Mouse (Mus musculus) ZHBTc4 (cell line): ENCODE results near the gene Vmn2r21.
"Not testable (repeated sequence)": the region's sequence is repeated elsewhere in the genome, so short reads cannot be mapped to it uniquely, and the experiment has no call there.

Source experiments
- DNase-seq: peaks from one replicate; pipeline ENCODE4 v3.0.0-alpha.2; 2011; ENCODE audit warnings: low read depth, low spot score

Gene Vmn2r21

DNA sequence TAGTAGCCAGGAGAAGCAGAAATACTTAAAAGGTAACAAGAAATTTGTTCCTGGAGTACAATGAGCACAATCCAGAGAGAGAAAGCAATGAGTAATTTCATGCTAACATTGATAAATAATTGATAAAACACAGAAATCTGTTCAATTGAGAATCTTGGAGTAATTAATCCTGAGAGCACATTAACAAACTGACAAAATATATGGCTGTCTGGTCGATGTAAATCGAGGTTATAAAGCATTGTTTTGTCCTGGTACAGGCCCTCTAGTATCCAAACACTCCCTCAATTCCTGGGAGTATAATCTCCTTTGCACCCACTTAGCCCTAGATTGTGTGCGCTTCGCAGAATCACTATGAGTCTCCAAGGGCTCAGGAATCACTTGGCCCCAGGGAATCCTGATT, at the start of gene Vmn2r21:
TSS of gene Vmn2r21 (minus strand) at position 101 of the 400 bp plus-strand sequence.
- not testable (repeated sequence) for DNase-seq

DNA sequence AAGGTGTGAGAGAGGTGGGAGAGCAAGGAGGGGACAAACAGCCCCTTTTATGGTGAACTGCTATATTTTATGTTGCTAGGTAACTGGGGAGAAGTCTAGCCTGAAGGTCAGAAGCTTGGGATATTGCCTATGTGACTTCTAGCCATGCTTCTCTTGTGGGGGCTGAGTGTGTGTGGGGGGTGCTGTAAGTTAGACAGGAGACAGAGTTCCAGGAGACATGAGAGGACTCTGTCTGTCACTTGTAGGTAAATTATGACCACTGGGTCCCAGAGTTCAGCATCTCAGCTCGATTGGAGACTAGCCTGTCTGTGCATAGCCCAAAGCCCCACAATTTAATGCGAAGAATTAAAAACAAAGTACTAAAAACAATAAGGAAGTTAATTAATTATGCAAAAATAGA, 41.5 kb upstream of the Vmn2r21 start:
- DNase-seq, result not testable (repeated sequence)

DNA sequence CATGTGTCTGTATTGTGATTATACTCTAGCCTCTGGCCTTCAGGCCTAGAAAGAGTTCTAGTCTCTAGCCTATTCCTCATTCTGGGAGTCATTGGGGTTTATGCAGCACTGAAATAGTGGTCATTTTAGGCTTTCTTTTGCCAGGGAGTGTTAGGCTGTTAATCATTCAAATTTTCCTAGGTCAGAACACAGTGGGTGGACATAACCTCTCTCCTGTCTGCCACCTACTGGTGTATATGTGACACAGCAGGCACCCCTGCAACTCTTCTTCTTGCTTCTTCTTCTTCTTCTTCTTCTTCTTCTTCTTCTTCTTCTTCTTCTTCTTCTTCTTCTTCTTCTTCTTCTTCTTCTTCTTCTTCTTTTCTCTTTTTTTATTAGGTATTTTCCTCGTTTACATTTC, 6.5 kb upstream of the Vmn2r21 start:
- not testable (repeated sequence) for DNase-seq

DNA sequence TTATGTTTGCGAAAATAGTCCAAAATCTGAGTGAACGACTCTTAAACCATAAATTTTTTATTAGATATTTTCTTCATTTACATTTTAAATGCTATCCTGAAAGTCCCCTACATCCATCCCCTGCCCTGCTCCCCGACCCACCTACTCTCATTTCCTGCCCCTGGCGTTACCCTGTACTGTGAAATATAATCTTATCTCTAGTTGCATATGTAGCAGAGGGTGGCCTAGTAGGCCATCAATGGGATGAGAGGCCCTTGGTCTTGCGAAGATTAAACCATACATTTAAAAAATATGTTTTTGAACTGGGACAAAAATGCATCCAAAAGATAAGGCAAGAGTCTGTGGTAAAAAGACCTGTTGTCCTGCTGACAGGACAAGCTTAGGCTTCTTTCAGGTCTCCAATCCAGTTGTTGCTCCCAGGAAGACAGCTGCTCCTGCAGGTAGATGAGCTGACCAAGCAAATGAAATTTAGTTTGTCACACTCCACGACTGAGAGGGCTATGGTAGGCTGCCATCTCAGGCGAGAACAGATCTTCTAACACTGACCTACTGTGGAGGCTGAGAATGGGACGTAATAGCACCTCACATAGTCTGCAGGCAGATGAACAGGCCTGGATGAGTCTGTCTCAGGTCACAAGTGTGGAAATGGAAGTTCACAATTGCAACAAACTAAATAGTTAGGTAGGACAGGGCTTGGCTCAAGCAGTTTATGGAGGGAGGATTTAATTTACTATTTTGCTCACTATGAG, 10.8 kb downstream of the Vmn2r21 start:
- not testable (repeated sequence) for DNase-seq

DNA sequence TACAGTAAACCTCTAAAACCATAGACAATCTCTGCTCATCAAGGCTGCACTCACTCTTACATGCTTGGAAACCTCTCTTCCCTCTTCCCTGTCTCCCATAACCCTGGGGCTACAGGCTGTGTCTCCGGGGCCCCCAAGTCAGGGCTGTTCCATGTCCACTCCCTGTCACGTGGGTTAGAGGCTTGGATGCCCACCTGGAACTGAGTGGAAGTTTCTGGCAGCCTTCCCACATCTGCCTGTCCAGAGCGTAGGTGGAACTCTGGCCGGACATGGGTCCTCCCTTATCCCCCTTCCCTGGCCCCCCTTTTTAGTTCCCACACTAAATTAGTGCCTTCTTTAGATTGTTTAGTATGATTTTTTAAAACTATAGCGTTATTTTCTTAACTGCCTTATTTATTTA, 60.2 kb downstream of the Vmn2r21 start:
- not testable (repeated sequence) for DNase-seq

DNA sequence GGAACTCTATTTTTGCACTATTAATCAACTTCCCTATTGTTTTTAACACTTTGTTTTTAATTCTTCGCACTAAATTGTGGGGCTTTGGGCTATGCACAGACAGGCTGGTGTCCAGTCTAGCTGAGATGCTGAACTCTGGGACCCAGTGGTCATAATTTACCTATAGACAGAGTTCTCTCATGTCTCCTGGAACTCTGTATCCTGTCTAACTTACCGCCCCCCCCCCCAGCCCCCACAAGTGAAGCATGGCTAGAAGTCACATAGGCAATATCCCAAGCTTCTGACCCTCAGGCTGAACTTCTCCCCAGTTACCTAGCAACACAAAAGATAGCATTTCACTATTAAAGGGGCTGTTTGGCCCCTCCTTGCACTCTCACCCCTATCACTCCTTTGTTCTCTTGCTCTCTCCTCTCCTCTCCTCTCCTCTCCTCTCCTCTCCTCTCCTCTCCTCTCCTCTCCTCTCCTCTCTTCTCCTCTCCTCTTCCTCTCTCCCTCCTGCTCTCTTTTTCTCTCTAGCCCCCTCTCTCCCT, 60.7 kb downstream of the Vmn2r21 start:
- not testable (repeated sequence) for DNase-seq

DNA sequence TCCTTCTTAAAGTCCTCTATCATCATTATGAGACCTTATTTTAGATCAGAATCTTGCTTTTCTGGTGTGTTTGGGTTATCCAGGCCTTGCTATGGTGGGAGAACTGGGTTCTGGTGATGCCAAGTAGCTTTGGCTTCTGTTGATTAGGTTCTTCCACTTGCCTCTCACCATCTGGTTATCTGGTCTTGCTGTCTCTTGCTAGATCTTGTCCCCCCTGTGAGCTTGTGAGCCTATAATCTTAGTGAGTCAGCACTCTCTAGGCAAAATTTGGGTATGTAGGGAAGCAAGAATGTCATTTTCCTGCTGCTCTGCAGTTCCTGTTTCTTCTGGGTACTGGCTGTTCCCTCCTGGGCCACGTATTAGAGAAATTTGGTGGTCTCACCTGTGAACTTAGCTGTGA, 64.6 kb downstream of the Vmn2r21 start:
- DNase-seq, result not testable (repeated sequence)
